Mouse (Mus musculus): ENCODE data around the gene Ncam1. TPM values are rescaled to one million over a fixed set of nuclear protein-coding genes. Genes with fewer than 3 reads are reported as not detected.
A peak's percentile ranks its signal among the peaks of the same experiment; 100 is the strongest.

Gene Ncam1
- total RNA-seq, 2 experiments from 2014 or later: 3.8 to 4.2 TPM

DNA sequence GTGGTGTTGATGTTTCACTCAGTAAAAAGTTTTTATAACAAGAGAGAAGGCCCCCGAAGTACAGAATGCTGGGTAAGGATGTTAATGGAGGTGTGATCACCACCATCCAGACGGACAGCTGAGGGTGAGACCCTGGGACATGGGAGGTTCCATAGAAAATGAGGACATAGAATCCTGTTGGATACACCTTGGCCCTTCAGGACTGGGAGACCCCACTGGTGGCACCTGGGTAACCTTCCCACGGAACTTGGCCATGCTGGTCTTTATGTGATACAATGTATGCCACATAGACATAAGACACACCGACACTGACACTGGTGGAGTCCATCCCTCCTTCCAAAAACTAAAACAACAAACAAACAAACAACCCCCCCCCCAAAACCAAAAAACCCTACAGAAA, 296.5 kb downstream of the Ncam1 start:
- DNase-seq: no peak

DNA sequence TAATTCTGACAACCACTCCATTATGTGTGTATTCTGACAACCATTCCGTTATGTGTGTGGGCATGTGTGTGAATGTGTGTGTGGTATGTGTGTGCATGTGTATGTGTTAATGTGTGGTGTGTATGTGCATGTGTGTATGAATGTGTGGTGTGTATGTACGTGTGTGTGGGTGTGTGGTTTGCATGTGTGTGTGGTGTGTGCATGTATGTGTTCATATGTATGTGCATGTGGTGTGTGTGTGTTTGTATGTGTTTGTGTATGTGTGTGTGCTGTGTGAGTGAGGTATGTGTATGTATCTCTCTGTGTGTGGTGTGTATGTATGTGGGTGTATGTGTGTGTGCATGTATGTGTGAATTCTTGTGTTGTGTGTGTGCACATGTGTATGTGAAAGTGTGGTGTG, 298.8 kb downstream of the Ncam1 start:
- DNase-seq: no peak

DNA sequence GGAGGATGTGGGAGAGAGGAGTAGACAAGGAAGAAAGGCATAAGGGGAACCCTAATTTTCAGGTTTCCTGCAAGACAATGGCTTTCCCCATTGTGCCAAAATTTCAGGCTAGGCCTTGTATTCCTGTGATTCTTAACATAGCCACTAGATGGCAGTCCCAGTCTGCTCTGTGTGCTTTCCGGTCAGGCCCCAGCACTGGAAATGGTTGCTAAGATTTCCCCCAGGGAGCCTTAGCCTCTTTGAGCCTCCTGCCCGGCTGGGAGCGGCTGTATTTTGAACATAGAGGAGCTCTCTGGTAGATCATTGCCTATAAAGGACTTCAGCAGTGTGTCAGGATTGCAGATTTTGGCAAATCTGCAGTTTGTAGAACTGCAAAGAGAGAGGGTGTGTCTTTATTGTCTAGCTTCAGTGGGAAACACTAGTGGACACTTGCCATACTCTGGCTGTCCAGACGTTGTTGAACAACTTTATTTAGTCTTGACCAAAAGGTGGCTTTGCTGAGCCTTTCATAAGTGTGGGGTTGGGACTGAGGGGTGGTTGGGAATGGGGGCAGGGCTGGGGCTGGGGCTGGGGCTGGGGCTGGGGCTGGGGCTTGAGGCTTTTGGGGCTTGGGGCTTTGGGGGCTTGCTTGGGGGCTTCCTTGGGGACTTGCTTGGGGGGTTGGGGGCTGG, 304.6 kb downstream of the Ncam1 start:
- peak; percentile 74 to 85 for DNase-seq

DNA sequence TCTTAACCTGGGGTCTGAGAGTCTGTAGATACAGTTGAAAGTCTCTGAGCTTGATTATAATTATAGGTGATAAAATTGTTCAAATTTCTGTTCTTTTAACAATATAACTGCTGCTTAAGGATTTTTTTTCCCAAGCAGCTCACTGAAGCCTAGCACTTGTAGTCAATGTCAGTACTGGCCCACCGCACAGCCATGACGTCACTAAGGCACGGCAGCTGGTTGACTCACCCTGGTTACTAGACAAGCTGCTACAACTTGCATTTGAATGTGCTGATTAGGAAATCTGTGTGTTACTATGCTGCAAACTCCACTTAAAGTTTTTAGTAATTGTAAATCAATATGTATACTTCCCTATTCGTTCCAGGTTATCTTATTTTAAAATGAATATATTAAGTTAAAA, 308.1 kb downstream of the Ncam1 start:
- no peak for DNase-seq

DNA sequence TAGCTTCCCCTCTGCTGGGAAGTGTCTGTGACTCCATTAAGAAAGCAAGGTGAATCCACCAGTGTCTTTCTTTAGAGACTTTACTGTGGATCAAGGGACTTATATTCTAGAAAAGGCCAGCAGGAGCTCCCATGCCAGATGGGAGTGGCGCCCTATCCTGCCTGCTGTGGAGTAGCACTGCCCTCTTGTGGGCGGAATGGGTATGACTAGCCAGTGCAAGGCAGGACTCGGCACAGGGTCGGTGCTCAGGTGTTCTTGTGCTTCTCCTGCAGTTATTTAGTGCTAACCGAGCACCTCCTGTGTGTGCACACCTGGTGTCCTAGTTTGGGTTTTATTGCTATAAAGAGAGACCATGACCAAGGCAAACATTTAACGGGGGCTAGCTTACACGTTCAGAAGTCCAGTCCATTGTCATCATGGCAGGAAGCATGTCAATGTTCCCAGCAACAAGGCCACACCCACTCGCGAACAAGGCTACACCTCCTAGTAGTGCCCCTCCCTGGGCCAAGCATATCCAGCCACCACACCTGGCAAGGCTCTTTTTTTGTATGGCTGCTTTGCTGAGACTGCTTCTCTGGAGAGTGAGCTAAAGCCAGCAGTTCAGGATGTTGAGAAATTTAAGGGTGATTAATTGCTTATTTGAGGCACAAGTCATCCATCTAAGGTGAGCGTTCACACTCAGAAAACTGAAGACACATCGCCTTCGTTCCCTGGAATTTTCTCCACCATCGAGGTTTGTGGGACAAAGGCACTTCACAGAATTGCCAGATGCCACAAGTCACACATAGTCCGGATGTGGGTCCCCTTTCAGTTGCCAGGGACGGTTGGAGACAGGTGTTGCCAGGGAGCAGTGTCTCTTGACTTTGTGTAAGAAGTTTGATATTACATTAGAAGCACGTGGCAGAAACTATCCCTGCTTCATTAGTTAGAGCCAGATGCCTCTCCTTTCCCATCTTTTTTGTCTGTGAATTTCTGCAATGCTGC, 309.5 kb downstream of the Ncam1 start:
- DNase-seq: peak; percentile 77 to 94

DNA sequence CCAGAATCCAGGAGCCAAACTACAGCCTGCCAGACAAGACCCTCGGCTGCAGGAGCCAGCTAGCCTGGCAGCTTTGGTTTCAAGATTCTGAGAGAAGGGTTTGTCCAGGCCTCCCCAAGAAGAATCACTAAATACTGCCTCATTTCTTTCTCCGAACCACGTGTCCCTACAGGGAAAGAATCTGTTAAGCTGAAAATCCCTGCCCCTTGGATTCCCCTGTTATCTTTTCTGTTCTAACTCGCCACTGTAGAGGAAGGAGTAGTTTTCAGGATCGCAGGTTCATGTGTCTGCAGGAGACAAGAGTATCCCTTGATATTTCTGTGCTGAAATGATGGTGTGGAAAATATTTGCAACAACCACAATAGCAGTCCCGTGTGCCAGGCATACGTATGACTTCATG, 310.5 kb downstream of the Ncam1 start:
- DNase-seq: no peak

DNA sequence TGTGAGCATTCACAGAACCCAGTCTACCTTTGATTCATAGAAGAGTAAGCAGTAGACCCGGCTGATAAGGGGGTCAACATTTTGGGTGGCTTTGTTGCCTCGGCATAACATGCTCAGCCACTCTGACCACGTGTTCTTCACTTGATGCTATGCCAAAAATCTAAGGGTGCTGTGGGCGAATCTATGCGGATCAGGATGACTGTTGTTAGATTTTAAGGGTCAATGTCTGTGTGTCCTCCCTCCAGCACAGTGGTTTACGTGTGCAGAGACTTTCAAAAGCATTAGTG, 311.1 kb downstream of the Ncam1 start:
- DNase-seq: no peak

DNA sequence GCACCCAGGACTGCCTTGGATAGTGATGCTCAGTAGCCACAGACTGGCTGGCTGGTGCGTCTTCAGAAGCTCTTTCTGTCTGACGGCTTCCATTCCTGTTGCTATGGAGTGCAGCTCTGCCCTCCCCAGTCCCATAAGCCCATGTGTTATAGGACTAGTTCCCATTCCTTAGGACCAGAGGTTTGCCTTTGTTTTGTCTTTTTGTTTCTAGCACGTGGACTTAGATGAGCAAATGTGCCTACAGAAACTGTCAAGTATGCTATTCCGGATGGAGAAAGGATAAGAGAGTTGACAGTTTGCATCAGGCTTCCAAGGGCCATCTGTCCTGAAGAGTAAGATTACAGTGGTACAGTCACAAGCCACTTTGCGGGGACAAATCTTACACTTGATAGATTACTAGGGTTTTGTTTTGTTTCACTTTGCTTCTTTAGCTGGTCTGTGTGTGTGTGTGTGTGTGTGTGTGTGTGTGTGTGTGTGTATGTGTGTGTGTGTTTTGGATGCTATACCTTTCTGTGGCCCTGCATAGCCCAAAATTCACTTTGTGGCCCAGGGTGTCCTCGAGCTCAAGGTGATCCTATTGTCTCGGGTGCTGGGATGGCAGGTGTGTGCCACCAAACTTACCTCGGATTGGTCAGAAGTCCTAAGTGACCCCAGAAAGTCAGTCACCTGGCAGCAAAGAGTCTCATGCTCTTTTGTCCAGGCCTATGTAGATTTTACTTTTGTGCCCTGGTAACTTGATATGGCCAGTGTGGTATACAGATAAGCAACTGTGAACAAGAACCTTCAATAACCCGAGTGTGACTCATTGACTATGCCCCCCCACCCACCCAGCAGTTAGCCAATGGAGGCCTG, 311.7 kb downstream of the Ncam1 start:
- DNase-seq: no peak

DNA sequence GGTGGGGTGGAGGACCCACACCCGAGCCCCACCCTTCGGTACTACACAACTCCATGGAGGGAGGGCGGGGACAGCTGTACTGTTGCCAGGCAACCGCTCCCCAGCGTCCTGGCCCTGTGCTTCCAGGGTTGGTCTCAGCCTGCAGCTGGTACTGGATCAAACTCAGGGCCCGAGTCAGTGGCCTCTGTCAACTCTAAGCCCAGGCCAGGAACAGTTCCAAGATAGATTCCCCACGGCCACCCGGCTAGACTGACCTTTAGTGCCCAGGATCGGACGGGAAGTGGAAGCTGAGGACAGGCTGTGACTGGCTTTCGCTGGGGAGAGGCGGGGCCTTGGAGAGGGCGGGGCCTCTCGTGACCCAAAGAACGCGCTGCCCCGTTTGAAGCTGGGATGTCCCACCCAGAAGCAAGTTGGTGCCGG, 312.8 kb downstream of the Ncam1 start, which contains the start of gene Ttc12:
Ttc12 (minus strand) TSS at position 334 of the 420 bp plus-strand sequence.
- DNase-seq: peak; percentile 93 to 94

DNA sequence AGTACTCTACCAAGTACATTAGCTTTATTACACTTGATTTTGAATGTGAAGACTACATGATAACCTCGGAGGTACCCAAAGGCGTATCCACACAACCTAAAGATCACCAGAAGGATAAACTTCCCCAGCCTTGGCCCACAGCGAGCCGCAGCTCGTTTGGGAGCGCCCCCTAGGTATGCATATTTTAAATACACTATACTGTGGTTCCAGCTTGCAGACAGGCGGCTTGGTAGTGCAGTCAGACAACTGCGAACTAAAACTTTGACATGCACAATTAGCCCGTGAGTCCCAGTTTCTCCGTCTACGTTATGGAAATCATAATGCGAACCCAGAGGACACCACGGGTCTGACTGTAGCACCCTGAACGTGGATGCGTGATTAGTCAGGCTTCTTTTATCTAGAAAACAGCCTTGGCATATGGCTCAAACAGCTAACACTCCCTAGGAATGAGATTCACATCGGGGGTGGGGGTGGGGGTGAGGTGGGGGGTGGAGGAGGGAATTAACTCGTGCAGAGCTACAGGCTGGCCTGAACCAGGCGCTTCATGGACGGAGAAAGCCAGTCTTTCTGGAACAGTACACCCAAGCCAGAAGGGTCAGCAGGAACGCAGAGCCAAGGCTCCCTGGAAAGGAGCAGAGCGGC, 313.4 kb downstream of the Ncam1 start:
- peak; percentile 45 to 75 for DNase-seq

DNA sequence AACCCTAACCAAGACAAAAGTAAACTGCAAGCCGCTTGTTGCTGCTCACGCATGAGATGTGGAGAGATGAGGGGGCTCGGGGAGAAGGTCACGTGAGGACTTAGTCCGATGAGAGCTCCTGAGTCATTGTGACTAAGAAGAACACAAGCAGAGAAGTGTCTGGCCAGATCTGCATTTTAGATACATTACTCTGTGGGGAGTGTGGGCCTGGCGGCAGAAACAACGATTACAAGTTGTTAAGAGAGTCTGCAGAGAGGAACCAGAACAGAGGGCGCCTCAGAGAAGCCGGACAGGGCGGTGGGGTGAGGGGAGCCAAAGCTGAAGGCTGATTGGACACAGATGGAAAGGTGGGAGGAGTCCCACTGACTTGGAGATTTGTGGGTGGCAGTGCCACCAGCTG, 315.4 kb downstream of the Ncam1 start:
- peak in 1 of 2 experiments; percentile 15 for DNase-seq

DNA sequence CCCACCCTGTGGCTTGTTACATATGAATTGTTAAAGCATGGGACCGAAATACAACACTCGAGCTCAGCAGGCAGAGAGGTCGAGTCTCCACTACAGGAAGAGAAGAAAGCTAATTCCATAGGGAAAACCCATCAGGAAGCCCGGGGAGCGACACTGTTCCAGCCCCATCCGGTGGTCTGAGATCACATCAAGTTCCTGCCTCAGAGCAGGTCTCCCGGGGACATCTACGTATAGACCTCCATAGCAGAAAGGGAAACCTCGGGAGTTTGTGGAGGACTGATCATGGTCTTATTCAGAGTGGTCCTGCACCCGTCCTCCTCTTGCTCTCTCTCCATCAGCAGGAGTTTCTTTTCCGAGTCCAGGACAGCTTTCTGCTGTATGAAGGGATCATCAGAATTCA, 326.6 kb downstream of the Ncam1 start:
- no peak for DNase-seq

DNA sequence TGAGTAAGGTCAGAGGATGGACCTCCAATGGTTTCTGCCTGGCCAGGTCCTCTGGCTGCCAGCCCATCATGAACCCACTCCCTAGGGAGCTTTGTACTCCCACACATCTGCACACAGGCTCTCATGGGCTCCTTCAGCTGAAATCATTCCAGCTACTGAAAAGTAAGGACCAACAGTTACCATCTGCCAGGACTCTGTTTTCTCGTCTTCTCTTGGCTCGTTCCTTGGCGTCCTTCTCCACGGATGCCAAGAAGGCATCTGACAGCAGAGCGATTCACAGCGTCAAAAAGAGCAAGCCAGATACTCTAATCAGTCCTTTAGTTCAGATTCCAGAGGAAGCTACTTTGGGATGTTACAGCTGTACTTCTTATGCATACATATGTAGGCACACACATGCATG, 327.8 kb downstream of the Ncam1 start:
- DNase-seq: no peak

DNA sequence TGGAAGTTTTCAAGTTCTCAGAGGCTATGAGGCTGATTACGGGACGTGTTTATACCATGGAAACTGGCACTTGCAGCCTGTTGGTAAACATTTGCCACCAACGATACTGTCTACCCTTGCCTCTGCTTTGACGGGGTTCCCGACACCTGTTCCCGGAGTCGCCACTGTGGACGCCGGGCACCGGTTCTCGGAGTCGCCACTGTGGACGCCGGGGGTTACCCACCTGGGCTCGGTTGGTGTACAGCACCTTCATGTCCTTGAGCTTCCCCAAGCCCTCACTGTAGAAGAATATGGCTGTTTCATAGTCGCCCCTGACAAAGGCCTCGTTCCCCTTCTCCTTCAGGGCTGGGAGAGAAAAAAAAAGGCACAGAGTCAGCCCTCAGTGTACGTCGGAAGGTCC, 328.7 kb downstream of the Ncam1 start:
- no peak for DNase-seq

DNA sequence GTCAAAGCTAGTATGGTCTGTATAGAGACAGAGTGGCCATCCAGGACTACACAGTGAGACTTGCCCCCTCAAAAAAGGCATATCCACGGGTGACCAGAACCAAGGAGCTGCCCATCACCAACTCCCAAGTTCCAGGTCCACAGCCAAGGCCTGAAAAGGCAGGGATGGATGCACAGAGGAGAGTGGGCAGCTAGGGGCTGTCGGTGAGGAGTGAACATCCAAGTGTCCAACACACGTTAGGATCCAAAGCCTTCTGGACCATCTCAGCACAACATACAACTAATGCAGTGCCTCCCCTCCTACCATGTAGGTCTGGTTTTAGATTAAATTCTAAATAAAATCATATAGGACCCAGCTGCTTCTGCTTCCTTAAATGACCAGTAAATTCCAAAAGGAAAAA, 342.6 kb downstream of the Ncam1 start:
- no peak for DNase-seq

DNA sequence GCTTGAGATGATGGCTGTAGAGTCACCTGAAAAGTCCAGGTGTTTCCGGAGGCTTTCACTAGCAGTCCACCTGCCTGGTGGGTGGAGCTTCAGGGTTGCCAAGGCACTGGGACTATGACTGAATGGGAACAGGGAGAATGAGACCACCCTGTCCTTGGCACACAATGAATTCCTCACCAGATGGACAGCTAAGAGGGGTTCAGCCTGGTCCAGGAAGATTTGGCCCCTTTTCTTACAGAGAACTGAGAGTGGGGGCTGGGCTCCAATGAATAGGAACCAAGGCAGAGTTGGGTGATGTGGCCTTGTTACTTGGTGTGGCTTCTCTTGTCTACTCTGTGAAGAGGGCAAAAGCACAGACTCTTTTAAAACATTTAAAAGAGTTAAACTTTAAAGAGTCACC, 346.3 kb downstream of the Ncam1 start:
- no peak for DNase-seq

Data from heart, adult 18-20 months (tissue).